Mouse (Mus musculus) MEL (cell line): ENCODE measurements around the gene Cdc42ep4. TPM values are rescaled to one million over a fixed set of nuclear protein-coding genes. Genes with fewer than 3 reads are reported as not detected.

Experiments used
- DNase-seq: peaks from one replicate; pipeline ENCODE4 v3.0.0; 2011; ENCODE audit warnings: low read depth, low spot score
- H3K27ac ChIP-seq: 2 replicates; pipeline ENCODE4 v1.5.1; 2012; ENCODE audit warnings: low read depth, mild to moderate bottlenecking, control low read depth, low read length, moderate library complexity; ENCODE audit not compliant: control insufficient read depth
- H3K27me3 ChIP-seq, 2 experiments: fragments of 150-350 bp in 1 of 2; sonication (generic) in 1 of 2; 2 replicates each; pipeline ENCODE4 v1.6.1; 2012; ENCODE audit warnings: low read length in 2 of 2, mild to moderate bottlenecking in 2 of 2, improper control_type of control experiment in 1 of 2, moderate library complexity in 1 of 2; ENCODE audit not compliant: insufficient read depth in 2 of 2, control insufficient read depth in 1 of 2
- H3K36me3 ChIP-seq, 2 experiments: 2 replicates each; pipeline ENCODE4 v1.6.1; 2012 to 2014; ENCODE audit warnings: low read length in 2 of 2, improper control_type of control experiment in 1 of 2, inconsistent platforms in 1 of 2, mild to moderate bottlenecking in 1 of 2; ENCODE audit not compliant: insufficient read depth in 2 of 2, control insufficient read depth in 1 of 2
- H3K4me1 ChIP-seq, 2 experiments: fragments of 150-350 bp in 1 of 2; sonication (generic) in 1 of 2; 2 replicates each; pipeline ENCODE4 v1.6.1; 2012; ENCODE audit warnings: low read length in 2 of 2, improper control_type of control experiment in 1 of 2, mild to moderate bottlenecking in 1 of 2; ENCODE audit not compliant: insufficient read depth in 2 of 2, control insufficient read depth in 1 of 2
- H3K4me3 ChIP-seq, 2 experiments: fragments of 150-350 bp in 1 of 2; sonication (generic) in 1 of 2; 2 replicates each; pipeline ENCODE4 v1.5.1; 2012; ENCODE audit warnings: low read depth in 2 of 2, low read length in 2 of 2, mild to moderate bottlenecking in 2 of 2, moderate library complexity in 2 of 2, control low read depth in 1 of 2, improper control_type of control experiment in 1 of 2; ENCODE audit not compliant: control insufficient read depth in 1 of 2, insufficient read depth in 1 of 2
- H3K79me2 ChIP-seq: 2 replicates; pipeline ENCODE4 v1.6.1; 2012; ENCODE audit warnings: mild to moderate bottlenecking, low read length, moderate library complexity; ENCODE audit not compliant: control insufficient read depth, poor library complexity, insufficient read depth
- H3K9ac ChIP-seq: 2 replicates; pipeline ENCODE4 v1.6.1; 2012; ENCODE audit warnings: low read depth, mild to moderate bottlenecking, control low read depth, low read length, moderate library complexity; ENCODE audit not compliant: control insufficient read depth, poor library complexity, severe bottlenecking
- H3K9me3 ChIP-seq: fragments of 150-350 bp; sonication (generic); replicated peaks from 2 replicates; pipeline ENCODE4 v1.6.1; 2012; ENCODE audit warnings: mild to moderate bottlenecking, low read length, improper control_type of control experiment, moderate library complexity; ENCODE audit not compliant: insufficient read depth
- CHD1 ChIP-seq: IDR thresholded peaks from 2 replicates; pipeline ENCODE4 v1.6.1; 2012; ENCODE audit warnings: low read depth, mild to moderate bottlenecking, inconsistent platforms, low read length, improper control_type of control experiment
- GABPA ChIP-seq: IDR thresholded peaks from 2 replicates; pipeline ENCODE4 v1.6.1; 2012; ENCODE audit warnings: low read depth, mild to moderate bottlenecking, inconsistent platforms, low read length, improper control_type of control experiment, moderate library complexity
- HCFC1 ChIP-seq: IDR thresholded peaks from 2 replicates; pipeline ENCODE4 v1.6.1; 2012; ENCODE audit warnings: low read depth, mild to moderate bottlenecking, inconsistent platforms, low read length, improper control_type of control experiment, moderate library complexity
- MAFK ChIP-seq: IDR thresholded peaks from 2 replicates; pipeline ENCODE4 v1.6.1; 2011; ENCODE audit warnings: low read depth, mild to moderate bottlenecking, low read length, improper control_type of control experiment, borderline replicate concordance
- MEF2A ChIP-seq: IDR thresholded peaks from 2 replicates; pipeline ENCODE4 v1.6.1; 2014; ENCODE audit warnings: low read depth, mild to moderate bottlenecking, inconsistent platforms, low read length, improper control_type of control experiment; ENCODE audit not compliant: poor library complexity, insufficient replicate concordance, severe bottlenecking; ENCODE audit errors: extremely low read depth
- MXI1 ChIP-seq: IDR thresholded peaks from 2 replicates; pipeline ENCODE4 v1.6.1; 2011; ENCODE audit warnings: mild to moderate bottlenecking, low read depth, low read length, improper control_type of control experiment
- MYB ChIP-seq: IDR thresholded peaks from 2 replicates; pipeline ENCODE4 v1.6.1; 2011; ENCODE audit warnings: mild to moderate bottlenecking, low read depth, low read length, improper control_type of control experiment
- NELFE ChIP-seq: IDR thresholded peaks from 2 replicates; pipeline ENCODE4 v1.6.1; 2011; ENCODE audit warnings: low read depth, low read length, improper control_type of control experiment
- NRF1 ChIP-seq: IDR thresholded peaks from 2 replicates; pipeline ENCODE4 v1.6.1; 2014; ENCODE audit warnings: low read depth, mild to moderate bottlenecking, inconsistent platforms, low read length, improper control_type of control experiment, moderate library complexity; ENCODE audit not compliant: poor library complexity, insufficient read depth, severe bottlenecking
- POLR2A ChIP-seq, 2 experiments: IDR thresholded peaks; 2 replicates each; pipeline ENCODE4 v1.6.1; 2011 to 2012; ENCODE audit warnings: low read length in 2 of 2, mild to moderate bottlenecking in 2 of 2, control low read depth in 1 of 2, improper control_type of control experiment in 1 of 2, low read depth in 1 of 2, moderate library complexity in 1 of 2; ENCODE audit not compliant: control insufficient read depth in 1 of 2, insufficient read depth in 1 of 2, poor library complexity in 1 of 2
- SIN3A ChIP-seq: IDR thresholded peaks from 2 replicates; pipeline ENCODE4 v1.6.1; 2012; ENCODE audit warnings: low read length, improper control_type of control experiment, inconsistent platforms
- SMC3 ChIP-seq: IDR thresholded peaks from 2 replicates; pipeline ENCODE4 v1.6.1; 2011; ENCODE audit warnings: low read depth, low read length, improper control_type of control experiment
- TAL1 ChIP-seq: IDR thresholded peaks from 2 replicates; pipeline ENCODE4 v1.6.1; 2012; ENCODE audit warnings: mild to moderate bottlenecking, inconsistent platforms, low read length, moderate library complexity, mixed read lengths
- TCF12 ChIP-seq: IDR thresholded peaks from 2 replicates; pipeline ENCODE4 v1.6.1; 2014; ENCODE audit warnings: low read depth, mild to moderate bottlenecking, inconsistent platforms, low read length, improper control_type of control experiment, moderate library complexity
- USF2 ChIP-seq, 2 experiments: IDR thresholded peaks; 2 replicates each; pipeline ENCODE4 v1.6.1; 2011 to 2012; ENCODE audit warnings: improper control_type of control experiment in 2 of 2, low read length in 2 of 2, borderline replicate concordance in 1 of 2, inconsistent platforms in 1 of 2, low read depth in 1 of 2, mild to moderate bottlenecking in 1 of 2; ENCODE audit not compliant: insufficient read depth in 1 of 2
- ZC3H11A ChIP-seq: IDR thresholded peaks from 2 replicates; pipeline ENCODE4 v1.6.1; 2012; ENCODE audit warnings: low read depth, mild to moderate bottlenecking, inconsistent platforms, low read length, improper control_type of control experiment
- ZNF384 ChIP-seq: IDR thresholded peaks from 2 replicates; pipeline ENCODE4 v1.6.1; 2012; ENCODE audit warnings: low read depth, mild to moderate bottlenecking, inconsistent platforms, low read length, improper control_type of control experiment
- polyA plus RNA-seq, 2 experiments: library from polyadenylated mRNA; stranded (reverse) in 1 of 2; unstranded in 1 of 2; fragments of >175 nt in 1 of 2; fragments of >200 nt in 1 of 2; gene quantifications; 2 replicates each; pipeline versions ENCODE4 v1.2.1 to v1.2.4; 2012; ENCODE audit warnings: low replicate concordance in 2 of 2, low read depth in 1 of 2; ENCODE audit not compliant: insufficient read length in 2 of 2, insufficient read depth in 1 of 2, missing spikeins in 1 of 2
- total RNA-seq: library from RNA; depleted of rRNA; stranded (reverse); fragments of 300-350 nt; gene quantifications from 2 replicates; pipeline ENCODE4 v1.2.3, GENCODE M21; 2012

Cdc42ep4 gene
- total and polyA plus RNA-seq, 3 experiments, result 27.7 to 39.0 TPM; not detected in 1

DNA sequence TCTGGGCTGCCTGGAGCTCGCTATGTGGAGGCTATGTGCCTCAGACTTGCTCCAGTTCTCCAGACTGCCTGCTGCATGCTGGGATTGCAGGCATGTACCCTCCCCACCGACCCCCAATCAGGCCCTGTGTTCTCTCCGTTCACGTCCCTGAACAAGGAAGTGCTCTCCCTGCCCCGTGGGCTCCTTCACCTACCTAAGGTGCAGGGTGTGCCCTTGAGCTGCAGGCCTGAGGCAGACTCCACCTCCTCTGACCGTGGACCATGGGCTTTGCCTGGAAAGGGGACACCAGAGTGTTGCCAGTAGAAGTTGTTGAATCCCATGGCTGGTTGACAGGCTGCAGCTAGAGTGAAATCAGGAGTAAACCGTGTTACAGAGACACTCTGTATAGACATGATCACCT, 52.0 kb downstream of the Cdc42ep4 start:
- H3K9me3 ChIP-seq, result no peaks in the 10 kb centered on the region
- no peaks in the 10 kb centered on the region for H3K4me1 ChIP-seq
- H3K9ac ChIP-seq, result no peak overlapping the region
- no peak overlapping the region for H3K27ac ChIP-seq
- no peak for DNase-seq
- no peaks in the 10 kb centered on the region for H3K27me3 ChIP-seq
- no peaks in the 10 kb centered on the region for H3K79me2 ChIP-seq
- H3K36me3 ChIP-seq, result no peaks in the 10 kb centered on the region; a peak in 1 of 4 replicates
- H3K4me3 ChIP-seq, result no peak overlapping the region
- TF ChIP-seq TCF12 (no peak), NRF1 (no peak), SIN3A (no peak), MYB (no peak), GABPA (no peak)

DNA sequence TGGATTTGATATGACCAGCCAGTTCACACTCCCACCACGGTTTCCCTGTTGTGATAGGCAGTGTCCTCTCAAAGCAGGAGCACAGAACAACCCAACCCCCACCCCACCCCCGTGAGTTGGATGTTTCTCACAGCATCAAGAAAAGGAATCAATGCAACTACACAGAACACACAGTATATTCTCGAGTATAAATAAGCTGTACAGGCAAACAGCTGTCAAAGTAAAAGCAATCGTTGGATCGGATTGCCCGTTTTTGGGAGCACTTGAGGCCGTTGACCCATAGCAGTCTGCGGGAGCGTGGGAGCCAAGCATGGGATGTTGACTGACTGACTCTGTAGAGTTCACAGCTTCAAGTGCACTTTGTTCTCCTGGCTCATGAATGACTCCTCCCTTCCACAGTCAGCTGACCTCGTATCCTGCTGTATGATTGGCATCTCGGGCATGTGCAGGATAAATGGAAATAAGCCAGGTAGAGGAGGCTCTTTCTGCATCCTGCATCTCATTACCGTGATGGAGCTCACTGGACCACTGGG, 53.6 kb downstream of the Cdc42ep4 start:
- Histone ChIP-seq H3K9ac (no peak overlapping the region), H3K27ac (no peak overlapping the region), H3K36me3 (peaks cover 0 to 2% of the 10 kb centered on the region in 2 experiments; a peak in 2 of 4 replicates), H3K4me1 (no peaks in the 10 kb centered on the region), H3K79me2 (no peaks in the 10 kb centered on the region), H3K9me3 (no peaks in the 10 kb centered on the region), H3K27me3 (no peaks in the 10 kb centered on the region), H3K4me3 (no peak overlapping the region)
- no peak for DNase-seq
- TF ChIP-seq NELFE (no peak), SMC3 (no peak), TCF12 (no peak), HCFC1 (no peak), CHD1 (no peak), MYB (no peak), ZNF384 (no peak), TAL1 (no peak), ZC3H11A (no peak), MEF2A (no peak), POLR2A (IDR thresholded peaks at IDR 0.05; ENCODE audit: control insufficient read depth in 1 of 2, insufficient read depth in 1 of 2, low read depth in 1 of 2, low read length in 2 of 2, poor library complexity in 1 of 2) (no peak), MAFK (no peak), MXI1 (no peak), USF2 (IDR thresholded peaks at IDR 0.05; ENCODE audit: borderline replicate concordance in 1 of 2, insufficient read depth in 1 of 2, low read depth in 1 of 2, low read length in 2 of 2) (no peak)
